Mouse (Mus musculus): ENCODE results near the gene Arhgef2.

DNA sequence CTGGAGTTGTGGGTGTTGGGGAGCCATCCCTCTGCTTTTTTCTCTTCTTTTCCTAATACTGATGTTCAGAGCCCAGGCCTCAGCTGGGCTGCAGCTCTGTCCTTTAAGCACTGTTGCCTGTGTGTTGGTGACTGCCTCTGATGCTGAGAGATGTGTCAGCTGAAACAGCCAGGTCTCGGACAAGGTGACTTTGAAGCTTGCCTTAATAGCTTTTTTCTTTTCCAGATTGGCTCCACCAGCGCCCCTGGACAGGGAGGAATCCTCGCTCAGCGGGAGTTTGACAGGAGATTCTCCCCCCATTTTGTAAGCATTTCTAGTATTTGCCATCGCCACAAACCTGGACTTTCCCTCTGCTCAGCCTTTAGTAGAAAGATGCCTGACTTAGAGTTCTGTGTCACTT, 19.1 kb upstream of the Arhgef2 start:
- no peak for TF ChIP-seq POLR2A (IDR thresholded peaks at IDR 0.05; ENCODE audit: borderline replicate concordance, control insufficient read depth, low read depth, low read length)
- no peak for TF ChIP-seq CTCF (IDR thresholded peaks at IDR 0.05; ENCODE audit: control insufficient read depth, insufficient read depth, low read length)

Measured in bone marrow, adult 2 months (tissue).